Mouse (Mus musculus): ENCODE measurements at regions not wholly inside any gene's neighbourhood (a gene's known extent, or its start where the extent isn't known, plus 50 kb on each side); places are given as distances from the start of the nearest gene placed in this dataset.

- TF ChIP-seq CTCF (conservative IDR thresholded peaks at IDR 0.05; ENCODE audit: low read length), result no peak
- TF ChIP-seq NANOG (IDR thresholded peaks at IDR 0.05; ENCODE audit: borderline replicate concordance, low read length), result no peak
- no peak for TF ChIP-seq POU5F1 (IDR thresholded peaks at IDR 0.05; ENCODE audit: borderline replicate concordance, low read length)
Observed at GRCm38 (mm10) chr2:3887000-3887399, 130.5 kb upstream of the Frmd4a start.
